Mouse (Mus musculus) ES-E14 (cell line): ENCODE measurements around the gene Sgms1.
A peak's percentile ranks its signal among the peaks of the same experiment; 100 is the strongest.

ENCODE experiments used
- CHD2 ChIP-seq: IDR thresholded peaks from 2 replicates; pipeline ENCODE4 v1.6.1; 2014; ENCODE audit warnings: mild to moderate bottlenecking, low read depth, low read length, inconsistent platforms
- HCFC1 ChIP-seq: IDR thresholded peaks from 2 replicates; pipeline ENCODE4 v1.6.1; 2012; ENCODE audit warnings: low read length, inconsistent platforms, borderline replicate concordance; ENCODE audit not compliant: insufficient read depth
- MAFK ChIP-seq: IDR thresholded peaks from 2 replicates; pipeline ENCODE4 v1.6.1; 2014; ENCODE audit warnings: mild to moderate bottlenecking, low read depth, low read length, inconsistent platforms; ENCODE audit not compliant: insufficient read depth
- ZC3H11A ChIP-seq: IDR thresholded peaks from 2 replicates; pipeline ENCODE4 v1.6.1; 2012; ENCODE audit warnings: low read depth, mild to moderate bottlenecking, inconsistent platforms, low read length, borderline replicate concordance
- ZNF384 ChIP-seq: IDR thresholded peaks from 2 replicates; pipeline ENCODE4 v1.6.1; 2012; ENCODE audit warnings: low read depth, low read length, inconsistent platforms

DNA sequence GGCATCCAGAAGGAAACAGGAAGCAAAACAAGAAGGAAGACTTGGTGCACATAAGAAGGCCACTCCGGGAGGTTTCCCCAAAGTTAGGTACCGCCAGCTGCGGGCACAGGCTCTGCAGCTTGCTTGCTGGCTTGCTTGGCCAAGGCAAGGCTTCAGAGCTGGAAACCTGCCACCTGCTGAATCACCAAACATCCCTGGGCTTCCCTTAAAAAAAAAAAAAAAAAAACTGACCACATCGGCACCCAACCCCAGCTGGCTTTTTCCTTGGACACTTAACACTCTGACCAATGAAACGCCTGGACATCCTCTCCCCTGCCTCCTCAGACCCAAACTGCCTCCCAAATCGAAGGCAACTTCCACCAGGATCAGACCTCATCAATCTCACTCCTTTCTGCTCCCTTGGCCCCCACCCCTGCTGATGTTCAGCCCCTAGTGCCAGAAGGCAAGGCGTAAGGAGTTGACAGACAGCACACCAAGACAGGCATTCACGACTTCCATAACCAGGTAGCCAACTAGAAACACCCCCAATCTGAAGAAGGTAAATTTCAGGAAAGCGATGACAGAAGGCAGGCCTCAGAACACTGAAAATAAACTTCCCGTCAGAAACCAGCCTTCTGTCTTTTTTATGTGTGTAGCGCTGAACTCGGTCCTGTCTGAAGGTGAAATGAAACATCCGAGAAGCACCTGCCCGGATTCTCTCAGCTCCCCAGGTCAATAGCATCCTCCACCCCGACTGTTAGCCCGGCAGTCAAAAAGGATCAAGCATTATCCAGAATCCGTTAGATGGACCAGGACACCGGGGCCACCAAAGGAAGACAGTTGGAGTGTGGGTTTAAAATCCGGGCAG lies 2.7 kb downstream of the Sgms1 start:
- TF ChIP-seq HCFC1 (no peak), ZC3H11A (no peak), ZNF384 (peak; percentile 41; the same call in 1 of the 2 replicates), CHD2 (no peak), MAFK (no peak)
